Mouse (Mus musculus): ENCODE data around the gene Sox18.

The Sox18 gene

GRCm38 (mm10) chr2:181645666-181646065 is 25.8 kb downstream of the Sox18 start:
- no peak for DNase-seq

DNA sequence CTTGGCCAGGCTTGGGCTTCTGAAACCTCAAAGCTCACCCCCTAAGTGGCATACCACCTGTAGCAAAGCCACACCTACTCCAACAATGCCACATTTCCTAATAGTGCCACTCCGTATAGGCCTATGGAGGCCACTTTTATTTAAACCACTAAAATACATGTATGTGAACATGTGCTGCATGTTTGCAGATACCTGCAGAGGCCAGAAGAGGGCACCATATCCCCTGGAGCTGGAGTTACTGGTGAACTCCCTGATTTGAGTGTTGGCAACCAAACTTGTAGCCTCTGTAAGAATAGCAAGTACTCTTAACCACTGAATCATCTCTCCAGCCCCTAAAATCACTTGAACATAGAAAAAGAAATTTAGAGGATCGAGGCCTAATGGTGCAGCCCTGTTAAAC is 27.1 kb downstream of the Sox18 start:
- DNase-seq: no peak

- no peak for DNase-seq
These were observed 35.6 kb downstream of the Sox18 start for GRCm38 (mm10) chr2:181635865-181636264.

DNA sequence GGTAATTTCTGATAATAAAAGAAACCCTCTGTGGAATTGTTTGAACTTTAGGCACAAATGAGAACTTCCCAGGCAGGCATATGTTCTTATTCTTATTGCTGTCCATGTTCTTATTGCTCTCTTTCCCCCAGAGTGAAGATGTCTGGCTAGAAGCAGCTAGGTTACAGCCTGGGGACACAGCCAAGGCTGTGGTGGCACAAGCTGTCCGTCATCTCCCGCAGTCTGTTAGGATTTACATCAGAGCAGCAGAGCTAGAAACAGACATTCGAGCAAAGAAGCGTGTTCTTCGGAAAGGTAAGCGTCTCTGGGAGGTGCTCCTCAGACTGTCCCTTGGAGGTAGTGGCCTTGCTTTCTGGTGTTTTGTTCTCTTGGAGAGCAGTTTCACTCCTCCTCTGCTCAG is 38.8 kb downstream of the Sox18 start:
- DNase-seq: no peak

DNA sequence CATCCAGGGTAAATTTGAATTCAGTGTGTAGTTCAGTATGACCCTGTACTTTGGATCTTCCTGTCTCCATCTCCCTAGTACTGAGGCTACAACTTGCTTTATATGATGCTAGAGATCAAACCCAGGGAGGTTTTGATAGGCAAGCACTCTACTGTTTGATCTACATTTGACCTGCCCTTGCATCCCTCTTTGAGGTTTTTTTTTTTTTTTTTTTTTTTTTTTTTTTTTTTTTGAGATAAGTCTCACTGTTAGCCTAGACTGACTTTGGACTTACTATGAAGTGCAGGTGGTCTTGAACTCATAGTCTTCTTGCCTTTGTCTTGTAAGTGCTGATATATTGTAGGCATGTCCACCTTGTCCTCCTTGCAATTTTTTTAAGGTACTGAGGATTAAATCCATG is 43.0 kb downstream of the Sox18 start:
- DNase-seq: no peak

GRCm38 (mm10) chr2:181623401-181623800 is 48.0 kb downstream of the Sox18 start:
- DNase-seq: peak; percentile 18

Data from right cerebral cortex, postnatal 4 days (tissue).